8 mouse cellular contexts compared by ENCODE assay signal in genomic region chr16:18393595-18393994, GRCm38 (mm10). TPM values are rescaled to one million over a fixed set of nuclear protein-coding genes. Genes with fewer than 3 reads are reported as not detected.
A peak's percentile ranks its signal among the peaks of the same experiment; 100 is the strongest.
DNase-seq lines count a peak whose midpoint lies in the region; ATAC-seq and TF ChIP-seq lines count a peak whose summit lies in the region.

No protein-coding gene starts in this region.

- no peaks in the 10 kb centered on the region for H3K9me3 ChIP-seq in kidney, postnatal 0 days (replicated peaks; ENCODE audit: low read length)
- no peaks in the 10 kb centered on the region for H3K9me3 ChIP-seq in hindbrain, postnatal 0 days (ENCODE audit: low read length)
- no peaks in the 10 kb centered on the region for H3K9me3 ChIP-seq in midbrain, embryonic 16.5 days (replicated peaks; ENCODE audit: control insufficient read depth, low read length, poor library complexity, severe bottlenecking)

- 61% methylated on average over 5 of the region's 5 CpGs for WGBS in kidney, postnatal 0 days
- WGBS in hindbrain, postnatal 0 days, result 41% methylated on average over 5 of the region's 5 CpGs
- 49% methylated on average over 5 of the region's 5 CpGs for WGBS in midbrain, embryonic 16.5 days

- peaks cover 20% of the 10 kb centered on the region; the same call in 1 of the 2 replicates for H3K36me3 ChIP-seq in kidney, postnatal 0 days (ENCODE audit: insufficient read depth, low read length)
- H3K36me3 ChIP-seq in hindbrain, postnatal 0 days (ENCODE audit: insufficient read depth, low read length), result peaks cover 17% of the 10 kb centered on the region
- H3K36me3 ChIP-seq in midbrain, embryonic 16.5 days (ENCODE audit: control insufficient read depth, insufficient read depth, low read length), result peaks cover 19% of the 10 kb centered on the region

- no peak for TF ChIP-seq POLR2A in embryonic fibroblast, embryonic 13.5 days (IDR thresholded peaks at IDR 0.05; ENCODE audit: low read depth, low read length)

- 0 out of 2 replicates have a peak overlapping the region, but pooled peaks have one; percentile 77 for H3K27ac ChIP-seq in kidney, postnatal 0 days
- no peak overlapping the region for H3K27ac ChIP-seq in embryonic fibroblast, embryonic 13.5 days (ENCODE audit: insufficient read depth, low read length)
- peak overlapping the region; percentile 72; the same call in 1 of the 2 replicates for H3K27ac ChIP-seq in hindbrain, postnatal 0 days
- peak overlapping the region; percentile 84 for H3K27ac ChIP-seq in midbrain, embryonic 16.5 days (ENCODE audit: low read length)

- no peak for TF ChIP-seq CTCF in kidney, postnatal 0 days (IDR thresholded peaks at IDR 0.05; ENCODE audit: low read depth)
- TF ChIP-seq CTCF in embryonic fibroblast, embryonic 13.5 days (IDR thresholded peaks at IDR 0.05; ENCODE audit: borderline replicate concordance, insufficient read depth, low read length), result no peak
- no peak for TF ChIP-seq CTCF in hindbrain, postnatal 0 days (IDR thresholded peaks at IDR 0.05; ENCODE audit: low read depth)

- peaks cover 30% of the 10 kb centered on the region for H3K4me1 ChIP-seq in kidney, postnatal 0 days (replicated peaks; ENCODE audit: insufficient read depth, low read length)
- peaks cover 2% of the 10 kb centered on the region; the same call in 1 of the 2 replicates for H3K4me1 ChIP-seq in embryonic fibroblast, embryonic 13.5 days (ENCODE audit: control insufficient read depth, insufficient read depth, low read length)
- peaks cover 31% of the 10 kb centered on the region for H3K4me1 ChIP-seq in hindbrain, postnatal 0 days (ENCODE audit: insufficient read depth, low read length)
- H3K4me1 ChIP-seq in midbrain, embryonic 16.5 days (ENCODE audit: control insufficient read depth, insufficient read depth, low read length), result peaks cover 33% of the 10 kb centered on the region

- no peak for ATAC-seq in kidney, postnatal 0 days (replicated peaks; ENCODE audit: low FRiP score, low read depth)
- ATAC-seq in hindbrain, postnatal 0 days, result no peak
- peak; percentile 1; the same call in 1 of the 2 replicates for ATAC-seq in midbrain, embryonic 16.5 days

- peak overlapping the region; percentile 100 for H3K4me2 ChIP-seq in kidney, postnatal 0 days (ENCODE audit: low read length)
- peak overlapping the region; percentile 97 for H3K4me2 ChIP-seq in hindbrain, postnatal 0 days (ENCODE audit: low read depth, low read length)
- H3K4me2 ChIP-seq in midbrain, embryonic 16.5 days (ENCODE audit: low read length), result peak overlapping the region; percentile 69

- no peak for DNase-seq in kidney, postnatal 0 days (ENCODE audit: low spot score)
- DNase-seq in kidney, postnatal 14 days, result no peak
- no peak for DNase-seq in hindbrain, postnatal 0 days (ENCODE audit: low spot score)
- DNase-seq in frontal cortex, postnatal 14 days (ENCODE audit: low spot score in 2 of 2), result no peak
- DNase-seq in thymus, postnatal 36 days, result no peak
- no peak for DNase-seq in spleen, postnatal 36 days (ENCODE audit: low spot score in 2 of 2)

- no peaks in the 10 kb centered on the region for H3K27me3 ChIP-seq in kidney, postnatal 0 days (ENCODE audit: insufficient read depth, low read length)
- H3K27me3 ChIP-seq in hindbrain, postnatal 0 days (ENCODE audit: insufficient read depth, low read length), result no peaks in the 10 kb centered on the region
- H3K27me3 ChIP-seq in midbrain, embryonic 16.5 days (ENCODE audit: control insufficient read depth, insufficient read depth, low read depth, low read length), result no peaks in the 10 kb centered on the region

- H3K9ac ChIP-seq in kidney, postnatal 0 days (ENCODE audit: low read depth, low read length), result peak overlapping the region; percentile 80
- H3K9ac ChIP-seq in hindbrain, postnatal 0 days (replicated peaks; ENCODE audit: low read length), result peak overlapping the region; percentile 22; the same call in 1 of the 2 replicates
- peak overlapping the region; percentile 88 for H3K9ac ChIP-seq in midbrain, embryonic 16.5 days (ENCODE audit: low read depth, low read length)

- peak overlapping the region; percentile 67 for H3K4me3 ChIP-seq in kidney, postnatal 0 days (replicated peaks; ENCODE audit: low read depth, low read length)
- H3K4me3 ChIP-seq in embryonic fibroblast, embryonic 13.5 days (ENCODE audit: insufficient read depth, low read length), result peak overlapping the region; percentile 54
- peak overlapping the region; percentile 51 for H3K4me3 ChIP-seq in hindbrain, postnatal 0 days (ENCODE audit: low read length)
- peak overlapping the region; percentile 74 for H3K4me3 ChIP-seq in midbrain, embryonic 16.5 days (ENCODE audit: low read depth, low read length)

RNA-seq across cellular contexts. Expression of gene Txnrd2, which starts 32.6 kb away (rescaled TPM):
- 29.8 and 30.6 TPM in 2 replicates for polyA plus RNA-seq in kidney, postnatal 0 days (2015; fragmentation: Nextera tagmentation; extraction: Ambion mirVana)
- 4.6 and 7.5 TPM in 2 replicates for polyA plus RNA-seq in embryonic fibroblast, embryonic 13.5 days (2011; ENCODE audit: insufficient read length, low read depth, missing spikeins)
- total RNA-seq in hindbrain, postnatal 0 days (2014; rRNA removed), result 17.9 and 23.1 TPM in 2 replicates
- 37.6 and 41.8 TPM in 2 replicates for polyA plus RNA-seq in hindbrain, postnatal 0 days (2015; fragmentation: Nextera tagmentation; extraction: Ambion mirVana)
- 36.6 and 37.0 TPM in 2 replicates for polyA plus RNA-seq in midbrain, embryonic 16.5 days (2015; fragmentation: Nextera tagmentation; extraction: Ambion mirVana)

RNA-seq across cellular contexts. Expression of gene Comt, which starts 33.1 kb away (rescaled TPM):
- polyA plus RNA-seq in kidney, postnatal 0 days (2015; fragmentation: Nextera tagmentation; extraction: Ambion mirVana), result 107 and 123 TPM in 2 replicates
- 89.2 and 96.0 TPM in 2 replicates for polyA plus RNA-seq in embryonic fibroblast, embryonic 13.5 days (2011; ENCODE audit: insufficient read length, low read depth, missing spikeins)
- total RNA-seq in hindbrain, postnatal 0 days (2014; rRNA removed), result 82.8 and 88.9 TPM in 2 replicates
- 94.3 and 102 TPM in 2 replicates for polyA plus RNA-seq in hindbrain, postnatal 0 days (2015; fragmentation: Nextera tagmentation; extraction: Ambion mirVana)
- polyA plus RNA-seq in midbrain, embryonic 16.5 days (2015; fragmentation: Nextera tagmentation; extraction: Ambion mirVana), result 96.6 and 112 TPM in 2 replicates

RNA-seq across cellular contexts. Expression of gene Arvcf, which starts 45.6 kb away (rescaled TPM):
- 20.0 and 20.6 TPM in 2 replicates for polyA plus RNA-seq in kidney, postnatal 0 days (2015; fragmentation: Nextera tagmentation; extraction: Ambion mirVana)
- 6.7 and 8.1 TPM in 2 replicates for polyA plus RNA-seq in embryonic fibroblast, embryonic 13.5 days (2011; ENCODE audit: insufficient read length, low read depth, missing spikeins)
- 168 and 180 TPM in 2 replicates for total RNA-seq in hindbrain, postnatal 0 days (2014; rRNA removed)
- 46.3 and 48.9 TPM in 2 replicates for polyA plus RNA-seq in hindbrain, postnatal 0 days (2015; fragmentation: Nextera tagmentation; extraction: Ambion mirVana)
- polyA plus RNA-seq in midbrain, embryonic 16.5 days (2015; fragmentation: Nextera tagmentation; extraction: Ambion mirVana), result 77.1 and 80.2 TPM in 2 replicates

RNA-seq across cellular contexts. Expression of gene Tango2, which starts 45.7 kb away (rescaled TPM):
- 28.3 and 31.6 TPM in 2 replicates for polyA plus RNA-seq in kidney, postnatal 0 days (2015; fragmentation: Nextera tagmentation; extraction: Ambion mirVana)
- polyA plus RNA-seq in embryonic fibroblast, embryonic 13.5 days (2011; ENCODE audit: insufficient read length, low read depth, missing spikeins), result 27.1 and 32.7 TPM in 2 replicates
- 43.5 and 63.3 TPM in 2 replicates for total RNA-seq in hindbrain, postnatal 0 days (2014; rRNA removed)
- polyA plus RNA-seq in hindbrain, postnatal 0 days (2015; fragmentation: Nextera tagmentation; extraction: Ambion mirVana), result 95.6 and 99.2 TPM in 2 replicates
- polyA plus RNA-seq in midbrain, embryonic 16.5 days (2015; fragmentation: Nextera tagmentation; extraction: Ambion mirVana), result 78.7 and 82.5 TPM in 2 replicates

Comparison
In these comparisons a context has a peak if more than half of its experiments do, and no peak if none do; other contexts are left out.
1. H3K9ac ChIP-seq: peak in every context shown above with its lines; median percentile 88 in midbrain, embryonic 16.5 days; 80 in kidney, postnatal 0 days; 22 in hindbrain, postnatal 0 days.